Mouse (Mus musculus): ENCODE results near the gene Grin2d. TPM values are rescaled to one million over a fixed set of nuclear protein-coding genes. Genes with fewer than 3 reads are reported as not detected.

Grin2d gene
- total and polyA plus RNA-seq, 2 experiments from 2014 or later: 6.6 to 51.6 TPM

GRCm38 (mm10) chr7:45830427-45831127, 47.6 kb downstream of the Grin2d start, which contains the start of gene Grwd1:
Grwd1 (minus strand) TSS chr7:45830944.
- H3K36me3 ChIP-seq (ENCODE audit: insufficient read depth, low read length): peaks cover 45% of the 10 kb centered on the region
- under 1% methylated on average over 35 of the region's 35 CpGs for WGBS
- TF ChIP-seq CTCF (IDR thresholded peaks at IDR 0.05): peak; percentile 39

GRCm38 (mm10) chr7:45826631-45827030, 51.5 kb downstream of the Grin2d start:
- no peak overlapping the region for H3K27ac ChIP-seq (ENCODE audit: low read depth, low read length)
- H3K36me3 ChIP-seq (ENCODE audit: insufficient read depth, low read length): peaks cover 50% of the 10 kb centered on the region
- no peaks in the 10 kb centered on the region for H3K27me3 ChIP-seq (ENCODE audit: insufficient read depth, low read length)
- no peak overlapping the region for H3K9ac ChIP-seq (replicated peaks; ENCODE audit: low read length, poor library complexity, severe bottlenecking)
- TF ChIP-seq CTCF (IDR thresholded peaks at IDR 0.05): no peak
- no peak overlapping the region for H3K4me3 ChIP-seq (ENCODE audit: low read depth, low read length)
- ATAC-seq (ENCODE audit: low FRiP score) (no peak), DNase-seq (ENCODE audit: low spot score) (no peak)
- peaks cover 3% of the 10 kb centered on the region; the same call in 1 of the 2 replicates for H3K4me1 ChIP-seq (ENCODE audit: insufficient read depth, low read length)
- no peak overlapping the region for H3K4me2 ChIP-seq (ENCODE audit: low read depth, low read length, poor library complexity, severe bottlenecking)
- 93% methylated on average over 7 of the region's 7 CpGs for WGBS
- no peaks in the 10 kb centered on the region for H3K9me3 ChIP-seq (ENCODE audit: low read length)

More at GRCm38 (mm10) chr7:45830427-45831127, 47.6 kb downstream of the Grin2d start, which contains the start of gene Grwd1:
- Histone ChIP-seq H3K4me2 (ENCODE audit: low read depth, low read length, poor library complexity, severe bottlenecking) (peak within 1 kb of the TSS; percentile 88), H3K9me3 (ENCODE audit: low read length) (no peaks in the 10 kb centered on the region), H3K9ac (replicated peaks; ENCODE audit: low read length, poor library complexity, severe bottlenecking) (peak within 1 kb of the TSS; percentile 58), H3K4me1 (ENCODE audit: insufficient read depth, low read length) (peaks cover 3% of the 10 kb centered on the region; the same call in 1 of the 2 replicates), H3K27me3 (ENCODE audit: insufficient read depth, low read length) (peaks cover 25% of the 10 kb centered on the region), H3K27ac (ENCODE audit: low read depth, low read length) (peak within 1 kb of the TSS; percentile 77), H3K4me3 (ENCODE audit: low read depth, low read length) (peak within 1 kb of the TSS; percentile 79)
- DNase-seq (ENCODE audit: low spot score) (peak; percentile 95), ATAC-seq (ENCODE audit: low FRiP score) (peak; percentile 91)

- 66% methylated on average over 7 of the region's 7 CpGs for WGBS
- Histone ChIP-seq H3K27ac (ENCODE audit: low read depth, low read length) (no peak within 1 kb of the TSS), H3K4me2 (ENCODE audit: low read depth, low read length, poor library complexity, severe bottlenecking) (no peak within 1 kb of the TSS), H3K4me1 (ENCODE audit: insufficient read depth, low read length) (no peaks in the 10 kb centered on the region; the same call in 1 of the 2 replicates), H3K27me3 (ENCODE audit: insufficient read depth, low read length) (no peaks in the 10 kb centered on the region), H3K4me3 (ENCODE audit: low read depth, low read length) (no peak within 1 kb of the TSS), H3K9ac (replicated peaks; ENCODE audit: low read length, poor library complexity, severe bottlenecking) (0 out of 2 replicates have a peak within 1 kb of the TSS, but pooled peaks have one; percentile 4), H3K36me3 (ENCODE audit: insufficient read depth, low read length) (peaks cover 50% of the 10 kb centered on the region), H3K9me3 (ENCODE audit: low read length) (no peaks in the 10 kb centered on the region)
- DNase-seq (ENCODE audit: low spot score) (no peak), ATAC-seq (ENCODE audit: low FRiP score) (no peak)
- no peak for TF ChIP-seq CTCF (IDR thresholded peaks at IDR 0.05)
Measured at GRCm38 (mm10) chr7:45824598-45824997, 53.6 kb downstream of the Grin2d start, which contains the start of gene Kcnj14. Kcnj14 (minus strand) TSS chr7:45824782.

GRCm38 (mm10) chr7:45820913-45821312, 57.3 kb downstream of the Grin2d start:
- H3K4me2 ChIP-seq (ENCODE audit: low read depth, low read length, poor library complexity, severe bottlenecking): no peak overlapping the region
- ATAC-seq (ENCODE audit: low FRiP score) (no peak), DNase-seq (ENCODE audit: low spot score) (no peak)
- H3K36me3 ChIP-seq (ENCODE audit: insufficient read depth, low read length): peaks cover 22% of the 10 kb centered on the region
- H3K4me1 ChIP-seq (ENCODE audit: insufficient read depth, low read length): no peaks in the 10 kb centered on the region
- H3K27me3 ChIP-seq (ENCODE audit: insufficient read depth, low read length): no peaks in the 10 kb centered on the region
- no peak for TF ChIP-seq CTCF (IDR thresholded peaks at IDR 0.05)
- no peak overlapping the region for H3K9ac ChIP-seq (replicated peaks; ENCODE audit: low read length, poor library complexity, severe bottlenecking)
- no peaks in the 10 kb centered on the region for H3K9me3 ChIP-seq (ENCODE audit: low read length)
- no peak overlapping the region for H3K4me3 ChIP-seq (ENCODE audit: low read depth, low read length)
- H3K27ac ChIP-seq (ENCODE audit: low read depth, low read length): no peak overlapping the region

GRCm38 (mm10) chr7:45819843-45820242, 58.3 kb downstream of the Grin2d start:
- Histone ChIP-seq H3K9me3 (ENCODE audit: low read length) (no peaks in the 10 kb centered on the region), H3K9ac (replicated peaks; ENCODE audit: low read length, poor library complexity, severe bottlenecking) (no peak overlapping the region), H3K27me3 (ENCODE audit: insufficient read depth, low read length) (no peaks in the 10 kb centered on the region), H3K4me1 (ENCODE audit: insufficient read depth, low read length) (peaks cover 7% of the 10 kb centered on the region), H3K4me2 (ENCODE audit: low read depth, low read length, poor library complexity, severe bottlenecking) (no peak overlapping the region), H3K36me3 (ENCODE audit: insufficient read depth, low read length) (peaks cover 12% of the 10 kb centered on the region), H3K27ac (ENCODE audit: low read depth, low read length) (no peak overlapping the region), H3K4me3 (ENCODE audit: low read depth, low read length) (no peak overlapping the region)
- TF ChIP-seq CTCF (IDR thresholded peaks at IDR 0.05): no peak
- ATAC-seq (ENCODE audit: low FRiP score): no peak
- DNase-seq (ENCODE audit: low spot score): no peak
- 15% methylated on average over 25 of the region's 25 CpGs for WGBS

GRCm38 (mm10) chr7:45815984-45816351, 62.2 kb downstream of the Grin2d start:
- no peak for TF ChIP-seq CTCF (IDR thresholded peaks at IDR 0.05)
- H3K4me2 ChIP-seq (ENCODE audit: low read depth, low read length, poor library complexity, severe bottlenecking): no peak overlapping the region
- H3K27me3 ChIP-seq (ENCODE audit: insufficient read depth, low read length): no peaks in the 10 kb centered on the region
- no peak overlapping the region for H3K4me3 ChIP-seq (ENCODE audit: low read depth, low read length)
- WGBS: 27% methylated on average over 2 of the region's 2 CpGs
- DNase-seq (ENCODE audit: low spot score): no peak
- peak overlapping the region; percentile 64; the same call in 1 of the 2 replicates for H3K27ac ChIP-seq (ENCODE audit: low read depth, low read length)
- peaks cover 13% of the 10 kb centered on the region for H3K4me1 ChIP-seq (ENCODE audit: insufficient read depth, low read length)
- ATAC-seq (ENCODE audit: low FRiP score): no peak
- peaks cover 16% of the 10 kb centered on the region for H3K36me3 ChIP-seq (ENCODE audit: insufficient read depth, low read length)
- no peak overlapping the region for H3K9ac ChIP-seq (replicated peaks; ENCODE audit: low read length, poor library complexity, severe bottlenecking)
- H3K9me3 ChIP-seq (ENCODE audit: low read length): no peaks in the 10 kb centered on the region
